Mouse (Mus musculus): Measurements from ENCODE around the gene Ppard.
A peak's percentile ranks its signal among the peaks of the same experiment; 100 is the strongest.

The Ppard gene

DNA sequence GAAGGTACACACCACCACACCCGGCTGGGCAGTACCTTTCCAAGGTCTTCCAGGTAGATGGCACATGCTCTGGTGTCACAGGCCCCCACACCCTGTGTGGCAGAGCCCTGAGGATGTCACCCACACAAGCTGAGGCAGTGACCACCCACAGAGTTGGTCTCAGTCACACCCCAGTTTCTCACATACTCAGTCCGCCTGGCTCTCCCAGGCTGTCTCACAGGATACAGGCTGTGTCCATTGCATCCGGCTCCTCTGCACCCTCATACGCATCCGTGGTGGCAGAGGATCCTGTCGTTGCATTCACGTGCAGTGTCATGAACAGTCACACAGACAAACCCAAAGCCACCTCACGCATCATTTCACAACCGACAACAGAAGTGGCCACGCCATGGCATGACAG lies 114.8 kb downstream of the Ppard start:
- DNase-seq = no peak

DNA sequence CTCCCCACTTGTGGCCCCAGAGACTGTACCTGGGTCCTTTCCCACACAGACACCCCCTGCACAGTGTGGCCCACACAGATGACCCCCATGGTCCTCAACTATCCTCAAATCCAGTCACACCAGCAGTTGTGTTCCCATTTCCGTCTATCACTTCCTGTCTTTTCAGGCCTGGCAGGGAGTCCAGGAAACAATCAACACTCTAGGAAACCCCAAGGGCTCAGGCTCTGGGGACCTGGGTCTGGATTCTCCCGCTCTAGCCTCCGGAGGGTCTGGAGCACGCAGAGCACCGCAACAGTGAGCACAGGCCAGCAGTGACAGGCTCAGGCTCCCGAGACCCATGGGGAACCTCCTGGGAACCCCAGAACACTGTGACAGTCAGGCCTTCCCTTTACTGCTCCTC lies 115.7 kb downstream of the Ppard start:
- no peak for DNase-seq

GRCm38 (mm10) chr17:28349264-28349880 lies 116.9 kb downstream of the Ppard start:
- DNase-seq = no peak

DNA sequence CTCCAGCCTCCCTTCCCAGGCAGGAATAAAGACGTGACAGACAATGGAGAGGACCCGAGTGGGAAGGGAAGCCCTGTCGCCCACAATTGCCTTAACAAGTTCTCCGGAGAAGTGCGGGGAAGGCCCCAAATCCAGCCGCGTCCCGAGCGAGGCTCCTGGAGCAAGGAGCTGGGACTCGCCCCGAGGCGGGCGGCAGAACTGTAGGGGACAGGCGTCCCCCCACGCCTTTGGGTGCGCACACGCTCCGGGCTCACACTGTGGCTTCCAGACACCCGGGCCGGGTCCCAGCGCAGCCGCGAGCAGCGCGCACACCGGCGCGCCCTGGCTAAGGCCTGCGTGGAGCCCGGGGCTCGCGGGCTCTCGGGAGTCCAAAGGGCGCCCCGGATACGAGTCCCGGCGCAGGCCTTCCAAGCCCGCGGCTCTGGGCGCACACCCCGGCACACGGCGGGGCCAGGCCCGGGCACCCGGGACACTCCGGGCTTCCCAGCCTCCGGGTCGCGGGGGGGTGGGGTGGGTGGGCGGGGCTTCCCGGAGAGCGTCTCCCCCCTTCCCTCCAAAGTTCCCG lies 117.5 kb downstream of the Ppard start:
- peak; percentile 47 for DNase-seq

DNA sequence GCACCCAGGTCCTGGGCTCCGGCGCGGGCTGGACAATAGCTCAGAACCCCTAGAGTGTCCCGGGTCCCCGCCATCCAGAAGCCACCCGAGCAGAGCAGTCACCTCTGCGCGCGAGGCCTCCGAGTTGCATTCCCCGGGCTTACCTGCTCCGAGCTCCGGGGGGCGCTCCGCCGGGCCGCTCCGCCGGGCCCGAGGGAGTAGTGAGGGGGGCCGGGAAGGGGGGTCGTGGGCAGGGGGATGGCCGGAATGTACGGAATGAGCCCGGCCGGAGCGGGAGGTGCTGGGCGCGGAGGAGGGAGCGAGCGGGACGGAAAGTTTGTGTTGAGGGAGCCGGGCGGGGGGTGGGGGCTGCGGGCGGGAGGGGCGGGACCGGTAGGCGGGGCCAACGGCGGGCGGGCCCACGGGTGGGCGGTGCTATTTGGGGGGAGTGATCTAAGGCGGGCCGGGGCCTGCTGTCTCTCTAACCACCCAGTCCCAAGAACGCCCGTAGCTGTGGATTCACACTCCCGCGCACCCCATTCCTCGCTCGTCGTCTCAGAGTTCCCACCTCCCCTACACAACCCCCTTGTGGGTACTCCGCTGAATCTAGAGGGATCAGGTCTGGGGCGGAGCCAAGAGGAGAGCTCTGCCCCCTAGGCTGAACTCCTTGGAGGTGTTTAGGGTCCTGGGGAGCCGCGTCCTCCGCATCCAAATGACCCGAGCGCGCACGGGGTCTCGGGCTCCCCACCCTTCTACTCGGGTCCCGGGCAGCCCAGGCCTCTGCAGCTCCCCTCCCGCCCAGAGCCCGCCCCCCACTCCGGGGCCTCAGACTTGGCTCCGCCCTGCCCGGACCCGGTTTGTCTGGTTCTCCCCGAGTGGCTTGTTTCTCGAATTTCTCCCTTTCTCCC lies 118.2 kb downstream of the Ppard start, which contains the start of gene Tead3:
Tead3 (minus strand) TSS at position 352 of the 887 bp plus-strand sequence.
- DNase-seq = peak; percentile 85

Data from thymus, postnatal 14 days (tissue).